Mouse (Mus musculus) heart, postnatal 0 days (tissue): ENCODE measurements around the gene Ndufv3. TPM values are rescaled to one million over a fixed set of nuclear protein-coding genes. Genes with fewer than 3 reads are reported as not detected.
A peak's percentile ranks its signal among the peaks of the same experiment; 100 is the strongest.

Source experiments
- ATAC-seq: fragments of 200-750 bp; cut with Nextera tagmentation; 2 replicates; pipeline ENCODE4 v1.8.0; 2017; ENCODE audit warnings: low read depth, moderate number of reproducible peaks, moderate library complexity; ENCODE audit not compliant: insufficient read depth
- DNase-seq: peaks from one replicate; pipeline ENCODE4 v3.0.0-alpha.2; 2016; ENCODE audit warnings: low spot score
- H3K27ac ChIP-seq: fragments of 300-500 bp; sonication (generic); 2 replicates; pipeline ENCODE4 v1.5.1; 2014; ENCODE audit warnings: low read depth, mild to moderate bottlenecking
- H3K27me3 ChIP-seq: fragments of 300-500 bp; sonication (generic); 2 replicates; pipeline ENCODE4 v1.6.1; 2014; ENCODE audit warnings: low read length, mixed read lengths; ENCODE audit not compliant: control insufficient read depth, insufficient read depth
- H3K36me3 ChIP-seq: fragments of 300-500 bp; sonication (generic); replicated peaks from 2 replicates; pipeline ENCODE4 v1.6.1; 2014; ENCODE audit warnings: low read length, mixed read lengths; ENCODE audit not compliant: control insufficient read depth, insufficient read depth
- H3K4me1 ChIP-seq: fragments of 300-500 bp; sonication (generic); 2 replicates; pipeline ENCODE4 v1.6.1; 2014; ENCODE audit warnings: antibody characterized with exemption; ENCODE audit not compliant: control insufficient read depth, insufficient read depth
- H3K4me2 ChIP-seq: fragments of 300-500 bp; sonication (generic); 2 replicates; pipeline ENCODE4 v1.6.1; 2014; ENCODE audit warnings: low read depth, mild to moderate bottlenecking, low read length, moderate library complexity
- H3K4me3 ChIP-seq: fragments of 300-500 bp; sonication (generic); 2 replicates; pipeline ENCODE4 v1.5.1; 2014; ENCODE audit warnings: low read depth, low read length
- H3K9ac ChIP-seq: fragments of 300-500 bp; sonication (generic); replicated peaks from 2 replicates; pipeline ENCODE4 v1.6.1; 2014; ENCODE audit warnings: low read depth, low read length, mixed read lengths
- H3K9me3 ChIP-seq: fragments of 300-500 bp; sonication (generic); replicated peaks from 2 replicates; pipeline ENCODE4 v1.6.1; 2016; ENCODE audit warnings: low read length; ENCODE audit not compliant: control insufficient read depth
- CTCF ChIP-seq: IDR thresholded peaks from 2 replicates; pipeline ENCODE4 v1.5.1; 2016; ENCODE audit warnings: antibody characterized with exemption, control low read depth, low read depth
- EP300 ChIP-seq: IDR thresholded peaks from 2 replicates; pipeline ENCODE4 v1.6.1; 2016; ENCODE audit warnings: antibody characterized with exemption, low read depth
- WGBS: fragments of 180-500 bp; shearing (Covaris S2); extraction: QIAGEN DNeasy Blood & Tissue Kit; methylation state at CpG from one replicate; pipeline ENCODE4 v1.1.7; 2014; 5-methylcytosine and 5-hydroxymethylcytosine counted together
- polyA plus RNA-seq: library from polyadenylated mRNA; unstranded; fragments of >200 nt; fragmentation: Nextera tagmentation; extraction: Ambion mirVana; gene quantifications from 2 replicates; pipeline ENCODE4 v1.2.1, GENCODE M21; 2015
- total RNA-seq: library from RNA; depleted of rRNA; stranded (reverse); fragments of >200 nt; gene quantifications from 2 replicates; pipeline ENCODE4 v1.2.3, GENCODE M21; 2014; ENCODE audit warnings: low replicate concordance

Ndufv3 gene
- total and polyA plus RNA-seq, 2 experiments from 2014 or later = 689 to 1,214 TPM

DNA sequence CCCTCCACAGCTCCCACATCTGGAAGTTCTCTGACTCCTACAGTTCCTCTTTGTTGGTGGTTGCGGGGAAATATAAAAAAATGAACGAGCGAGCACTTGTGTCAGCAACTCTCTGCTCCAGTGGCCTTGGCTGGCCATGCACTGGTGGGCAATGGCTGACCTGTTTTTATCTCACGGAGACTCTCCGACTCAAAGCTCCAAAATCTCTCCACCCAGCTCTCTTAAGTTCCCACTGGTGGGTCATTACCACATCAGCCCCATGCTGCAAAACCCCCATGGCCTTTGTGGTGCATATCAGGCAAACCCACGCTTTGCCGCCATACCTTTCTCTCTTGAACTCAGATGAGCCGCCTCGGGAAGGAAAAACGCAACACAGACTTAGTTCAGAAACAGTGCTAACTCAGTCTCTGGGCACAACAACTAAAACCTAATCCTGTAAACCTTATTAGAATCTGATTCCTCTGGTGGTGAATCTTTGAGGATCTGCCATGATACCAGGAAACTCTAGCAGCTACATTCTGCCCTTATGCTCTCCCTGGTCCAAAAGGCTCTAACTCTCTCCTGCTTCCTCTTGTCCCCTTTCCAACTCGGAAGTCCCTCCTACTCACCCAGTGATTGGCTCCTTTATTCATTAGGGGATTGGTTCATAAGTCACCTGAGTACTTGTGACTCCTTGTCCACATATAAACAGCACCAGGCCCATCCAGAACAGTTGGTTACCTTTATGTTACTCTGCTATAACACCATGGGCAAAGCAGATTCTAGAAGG is 39.3 kb downstream of the Ndufv3 start:
- no peaks in the 10 kb centered on the region for H3K27me3 ChIP-seq
- H3K4me1 ChIP-seq = peaks cover 7% of the 10 kb centered on the region
- H3K27ac ChIP-seq = no peak overlapping the region
- H3K9me3 ChIP-seq = no peaks in the 10 kb centered on the region
- H3K4me2 ChIP-seq = no peak overlapping the region
- 85% methylated on average over 11 of the region's 11 CpGs for WGBS
- TF ChIP-seq EP300 (no peak), CTCF (no peak)
- ATAC-seq (no peak), DNase-seq (no peak)
- H3K36me3 ChIP-seq = no peaks in the 10 kb centered on the region
- no peak overlapping the region for H3K4me3 ChIP-seq
- no peak overlapping the region for H3K9ac ChIP-seq

DNA sequence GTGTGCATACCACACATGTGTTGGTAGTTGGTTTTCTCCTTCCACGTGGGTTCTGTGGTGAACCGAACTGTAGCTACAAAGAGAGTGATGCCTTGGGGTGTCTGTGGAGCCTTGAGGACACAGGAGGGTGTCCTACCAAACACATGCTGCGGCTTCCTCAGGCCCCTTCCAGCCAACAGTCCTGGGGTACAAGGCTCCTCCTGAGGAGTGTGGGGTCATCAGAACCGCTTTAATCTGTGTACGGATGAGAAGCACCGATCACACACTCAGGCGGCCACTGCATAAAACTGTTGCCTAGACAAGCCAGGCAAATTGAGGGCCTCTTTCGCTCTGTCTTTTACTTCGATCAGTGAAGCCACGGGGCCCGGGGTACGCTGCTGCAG is 43.7 kb downstream of the Ndufv3 start:
- H3K4me1 ChIP-seq = peaks cover 28% of the 10 kb centered on the region
- peak overlapping the region; percentile 60 for H3K9ac ChIP-seq
- DNase-seq (no peak), ATAC-seq (no peak)
- H3K9me3 ChIP-seq = no peaks in the 10 kb centered on the region
- H3K27ac ChIP-seq = peak overlapping the region; percentile 94
- no peaks in the 10 kb centered on the region for H3K27me3 ChIP-seq
- TF ChIP-seq EP300 (no peak), CTCF (no peak)
- no peaks in the 10 kb centered on the region for H3K36me3 ChIP-seq
- peak overlapping the region; percentile 52 for H3K4me3 ChIP-seq
- H3K4me2 ChIP-seq = peak overlapping the region; percentile 72
- 15% methylated on average over 12 of the region's 12 CpGs for WGBS

DNA sequence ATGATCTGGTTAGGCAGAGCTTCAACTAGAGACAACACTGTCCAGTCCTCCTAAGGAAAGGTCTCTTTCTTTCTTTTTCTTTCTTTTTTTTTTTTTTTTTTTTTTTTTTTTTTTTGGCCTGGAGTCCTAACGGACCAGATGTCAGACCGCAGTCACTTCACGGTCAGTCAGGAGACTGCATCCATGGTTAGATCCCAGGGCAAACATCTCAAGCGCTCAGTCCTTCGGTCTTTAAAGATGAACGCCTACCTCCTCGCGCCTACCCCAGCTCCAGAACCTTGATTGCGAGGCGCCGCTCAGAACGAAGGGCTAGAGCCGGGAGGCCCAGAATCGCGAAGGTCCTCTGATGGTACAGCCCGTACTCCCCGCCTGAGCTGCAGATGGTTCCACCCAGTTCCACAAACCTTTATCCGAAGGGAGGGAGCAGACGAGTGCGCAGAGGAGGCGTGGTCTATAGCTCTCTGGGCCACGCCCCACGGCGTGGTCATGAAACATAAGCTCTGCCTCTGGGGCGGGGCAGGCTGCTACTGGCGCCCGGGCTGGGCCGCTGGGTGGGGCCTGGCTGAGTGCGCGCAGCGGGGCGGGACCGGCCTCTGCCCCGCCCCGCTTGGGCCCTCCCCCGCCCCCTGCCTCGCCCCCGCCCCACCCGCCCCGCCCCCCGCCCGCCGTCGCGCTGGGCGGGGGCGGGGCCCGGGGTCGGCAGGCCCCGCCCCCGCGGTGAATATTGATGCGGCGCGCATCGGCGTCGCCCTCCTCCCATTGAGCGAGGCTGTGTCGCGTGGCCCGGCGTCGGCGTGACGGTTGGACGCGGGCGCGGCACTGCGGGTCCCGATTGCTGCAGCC is 44.3 kb downstream of the Ndufv3 start, which contains the start of gene Pknox1:
TSS of gene Pknox1 (plus strand) at position 720 of the 843 bp plus-strand sequence.
- ATAC-seq (peak; percentile 96), DNase-seq (peak; percentile 100)
- Histone ChIP-seq H3K27me3 (no peaks in the 10 kb centered on the region), H3K4me3 (peak within 1 kb of the TSS; percentile 76), H3K9ac (peak within 1 kb of the TSS; percentile 93), H3K4me1 (peaks cover 28% of the 10 kb centered on the region), H3K36me3 (no peaks in the 10 kb centered on the region), H3K27ac (peak within 1 kb of the TSS; percentile 98), H3K4me2 (peak within 1 kb of the TSS; percentile 81), H3K9me3 (no peaks in the 10 kb centered on the region)
- TF ChIP-seq CTCF = no peak
- TF ChIP-seq EP300 = peak; percentile 27; the same call in 1 of the 2 replicates
- WGBS = under 1% methylated on average over 31 of the region's 72 CpGs

DNA sequence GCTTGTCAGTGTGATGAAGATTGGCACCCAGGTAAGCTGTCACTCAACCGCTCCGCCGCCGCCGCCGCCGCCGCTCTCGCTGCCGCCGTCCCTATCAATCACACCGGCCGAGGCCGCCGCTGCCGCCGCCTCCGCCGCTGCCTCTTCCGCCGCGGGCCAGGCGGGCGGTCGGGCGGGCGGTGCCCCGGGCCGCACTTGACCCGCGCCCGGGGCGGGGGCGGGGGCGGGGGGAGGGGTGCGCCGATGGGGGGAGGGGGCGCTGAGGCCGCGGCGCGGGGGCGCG is 44.9 kb downstream of the Ndufv3 start:
- Histone ChIP-seq H3K4me3 (peak overlapping the region; percentile 76), H3K9me3 (no peaks in the 10 kb centered on the region), H3K4me2 (peak overlapping the region; percentile 81), H3K27me3 (no peaks in the 10 kb centered on the region), H3K9ac (peak overlapping the region; percentile 93), H3K36me3 (no peaks in the 10 kb centered on the region), H3K27ac (peak overlapping the region; percentile 98), H3K4me1 (peaks cover 28% of the 10 kb centered on the region)
- TF ChIP-seq CTCF (no peak), EP300 (no peak)
- DNase-seq (no peak), ATAC-seq (no peak)
- WGBS = 1% methylated on average over 14 of the region's 44 CpGs

DNA sequence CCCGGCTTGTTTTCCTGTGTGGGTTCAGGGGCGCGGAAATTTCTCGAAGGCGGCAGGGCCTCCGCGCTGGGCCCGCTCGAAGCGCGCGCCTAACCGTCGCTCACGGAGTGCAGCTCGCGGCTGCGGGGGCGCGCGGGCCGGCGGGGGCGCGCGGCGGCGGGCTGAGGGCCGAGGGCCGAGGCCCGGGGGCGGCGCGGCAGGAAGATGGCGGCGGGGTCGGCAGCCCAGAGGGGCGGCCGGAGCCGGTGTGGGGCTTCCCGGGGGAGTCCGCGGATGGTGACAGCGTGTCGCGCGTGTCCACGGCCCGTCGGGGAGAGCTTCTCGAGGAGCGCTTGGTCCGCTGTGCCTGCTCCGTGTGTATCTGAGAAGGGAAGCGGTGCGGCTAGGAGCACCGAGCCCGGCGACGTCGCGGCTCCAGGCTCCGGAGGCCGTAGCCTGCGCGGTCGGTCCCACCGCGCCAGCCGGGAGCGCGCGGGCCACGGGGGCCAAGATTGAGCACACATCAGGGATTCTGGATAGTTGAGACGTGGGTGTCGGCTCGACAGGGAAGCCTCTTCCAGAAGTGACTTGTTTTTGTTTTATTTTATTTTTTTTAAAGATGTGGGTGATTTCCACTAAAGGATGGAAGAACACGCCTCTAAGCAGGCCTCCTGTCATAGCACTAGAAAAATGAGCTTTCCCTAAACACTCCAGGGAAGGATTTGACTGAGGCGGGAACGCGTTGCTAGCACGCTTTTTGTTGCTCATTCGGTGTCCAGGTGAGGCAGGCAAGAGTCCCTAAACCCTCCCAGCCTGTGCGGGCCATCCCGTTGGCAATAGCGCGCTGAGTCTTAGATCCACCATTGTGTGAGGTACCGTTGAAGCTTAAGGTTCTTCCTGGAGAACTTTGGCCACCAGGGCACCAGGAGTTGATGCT is 45.5 kb downstream of the Ndufv3 start:
- Histone ChIP-seq H3K4me1 (peaks cover 30% of the 10 kb centered on the region), H3K27me3 (no peaks in the 10 kb centered on the region), H3K9ac (peak overlapping the region; percentile 93), H3K27ac (peak overlapping the region; percentile 98), H3K4me2 (peak overlapping the region; percentile 81), H3K36me3 (no peaks in the 10 kb centered on the region), H3K4me3 (peak overlapping the region; percentile 76), H3K9me3 (no peaks in the 10 kb centered on the region)
- DNase-seq (peak; percentile 48), ATAC-seq (peak; percentile 8)
- TF ChIP-seq EP300 = no peak
- TF ChIP-seq CTCF = peak; percentile 15; the same call in 1 of the 2 replicates
- WGBS = under 1% methylated on average over 70 of the region's 88 CpGs
